Mouse (Mus musculus) liver, postnatal 0 days (tissue): ENCODE results near the gene Cox7a1.

Experiments
- CTCF ChIP-seq: sonication (generic); IDR thresholded peaks from 2 replicates; pipeline ENCODE4 v1.5.1; 2016; ENCODE audit warnings: antibody characterized with exemption, low read depth
- EP300 ChIP-seq: IDR thresholded peaks from 2 replicates; pipeline ENCODE4 v1.6.1; 2016; ENCODE audit warnings: antibody characterized with exemption, low read depth, mild to moderate bottlenecking

DNA sequence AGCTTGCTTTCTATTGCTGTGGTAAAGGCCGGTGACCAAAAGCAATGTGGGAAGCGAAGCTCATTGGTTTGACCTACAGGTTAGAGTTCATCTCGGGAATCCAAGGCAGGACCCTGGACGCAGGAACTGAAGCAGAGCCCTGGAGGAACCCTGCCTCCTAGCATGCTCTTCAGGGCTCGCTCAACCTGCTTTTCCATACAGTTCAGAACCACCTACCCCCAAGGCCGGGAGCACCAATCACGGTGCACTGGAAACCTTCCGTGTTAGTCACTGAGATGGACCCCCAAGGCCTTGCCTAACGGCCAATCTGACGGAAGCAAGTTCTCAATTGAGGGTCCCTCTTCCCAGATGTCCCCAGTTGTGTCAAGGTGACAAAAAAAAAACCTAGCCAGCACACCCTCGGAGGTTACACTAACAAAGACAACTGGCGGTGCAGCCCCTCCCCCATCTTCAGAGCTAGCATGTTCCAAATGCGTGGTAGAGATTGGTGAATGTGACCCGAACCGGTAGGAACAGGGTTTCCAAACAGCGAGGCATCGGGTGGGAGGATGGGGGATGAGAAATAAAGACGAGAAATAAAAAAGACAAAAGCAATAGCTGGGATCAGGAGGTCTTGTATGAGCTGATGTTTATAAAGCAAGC lies 15.7 kb downstream of the Cox7a1 start:
- no peak for TF ChIP-seq EP300
- TF ChIP-seq CTCF = no peak
